Mouse (Mus musculus) retina, postnatal 1 day (tissue): ENCODE data around the gene Spon1.

Source experiments
- DNase-seq: peaks from one replicate; pipeline ENCODE4 v3.0.0-alpha.2; 2012

Gene Spon1

DNA sequence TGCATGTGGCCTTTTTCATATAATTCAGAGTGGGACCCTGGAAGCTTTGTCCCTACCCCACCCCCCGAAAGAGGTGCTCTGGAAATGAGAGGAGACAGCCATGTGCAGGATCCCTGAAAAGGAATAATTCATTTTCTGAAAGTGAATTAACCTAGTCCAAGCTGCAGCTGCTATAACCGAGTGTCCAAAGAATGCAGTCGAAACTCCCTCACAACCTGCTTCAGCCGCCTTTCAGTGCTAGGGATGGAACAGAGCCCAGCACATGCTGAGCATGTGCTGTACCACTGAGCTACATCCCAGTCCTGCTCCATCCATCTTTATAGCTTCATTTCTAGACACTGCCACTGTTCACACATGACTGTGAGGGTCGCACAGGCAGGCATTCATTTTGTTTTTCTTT, 79.4 kb downstream of the Spon1 start:
- no peak for DNase-seq

DNA sequence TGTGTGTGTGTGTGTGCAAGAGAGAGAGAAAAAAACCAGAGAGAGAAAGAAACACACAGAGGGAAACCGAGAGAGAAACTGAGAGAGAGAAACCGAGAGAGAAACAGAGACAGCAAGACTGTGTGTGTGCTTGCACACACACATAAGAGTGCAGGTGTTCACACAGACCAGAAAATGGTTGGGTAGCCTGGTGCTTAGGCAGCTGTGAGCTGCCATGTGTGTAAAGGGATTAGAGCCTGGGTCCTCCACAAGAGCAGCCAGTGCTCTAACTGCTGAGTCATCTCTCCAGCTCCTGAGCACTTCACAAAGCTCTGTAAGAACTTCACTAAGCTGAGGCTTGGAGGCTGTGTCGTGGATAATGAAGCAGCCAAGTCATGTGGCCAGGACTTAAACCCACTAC, 80.8 kb downstream of the Spon1 start:
- DNase-seq: peak; percentile 46

DNA sequence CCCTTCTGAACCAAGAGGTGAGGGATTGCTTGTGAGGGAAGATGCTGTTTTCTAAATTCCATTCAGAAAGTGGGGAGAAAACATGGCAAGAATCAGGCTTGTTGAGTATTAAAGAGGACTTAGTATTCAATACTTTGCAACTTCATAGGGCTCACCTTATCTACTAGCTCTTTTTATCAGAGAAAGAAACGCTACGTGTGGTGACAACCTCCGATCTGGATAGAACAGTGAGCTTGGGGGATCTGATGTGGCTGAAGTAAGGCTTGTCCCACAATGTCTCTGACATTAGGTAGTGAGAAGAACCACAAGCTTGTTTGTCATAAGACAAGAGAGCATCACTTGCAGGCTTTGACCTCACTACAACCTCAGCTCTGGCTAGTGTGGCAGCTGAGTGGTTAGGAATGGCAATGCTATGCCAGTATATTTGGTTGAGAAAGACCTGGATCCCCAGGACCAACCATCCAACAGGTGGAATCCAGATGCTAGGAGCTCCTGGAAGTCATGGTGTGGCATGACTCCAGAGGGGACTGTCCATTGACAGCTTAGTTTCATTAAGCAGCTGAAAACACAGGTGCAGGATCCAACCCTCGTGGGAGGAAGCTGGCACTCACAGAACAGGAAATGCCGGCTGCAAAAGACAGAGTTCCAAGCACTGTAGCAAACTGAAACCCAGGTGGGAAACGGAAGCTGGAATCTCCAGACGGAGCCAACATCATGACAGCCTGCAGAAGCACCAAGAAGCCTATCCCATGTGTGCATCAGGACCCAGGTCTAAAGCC, 81.4 kb downstream of the Spon1 start:
- no peak for DNase-seq

DNA sequence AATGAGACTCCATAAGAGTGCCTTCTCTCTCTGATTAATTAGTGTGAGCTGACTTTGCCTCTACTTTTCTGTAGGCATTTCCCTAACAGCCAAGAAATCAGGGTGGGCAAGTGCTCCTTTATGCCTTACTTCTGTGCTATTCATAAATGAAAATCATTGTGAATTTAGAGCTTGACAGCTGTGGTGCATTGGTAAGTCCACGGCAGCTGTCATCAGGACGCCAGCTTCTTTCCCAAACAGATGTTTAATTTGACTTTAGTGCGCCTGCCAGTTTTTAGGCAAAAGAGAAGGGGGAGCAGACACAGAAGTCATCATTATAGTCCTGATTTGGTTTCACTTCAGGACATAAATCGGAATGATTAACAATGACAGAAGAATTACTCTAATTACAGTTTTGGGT, 84.6 kb downstream of the Spon1 start:
- DNase-seq: no peak

DNA sequence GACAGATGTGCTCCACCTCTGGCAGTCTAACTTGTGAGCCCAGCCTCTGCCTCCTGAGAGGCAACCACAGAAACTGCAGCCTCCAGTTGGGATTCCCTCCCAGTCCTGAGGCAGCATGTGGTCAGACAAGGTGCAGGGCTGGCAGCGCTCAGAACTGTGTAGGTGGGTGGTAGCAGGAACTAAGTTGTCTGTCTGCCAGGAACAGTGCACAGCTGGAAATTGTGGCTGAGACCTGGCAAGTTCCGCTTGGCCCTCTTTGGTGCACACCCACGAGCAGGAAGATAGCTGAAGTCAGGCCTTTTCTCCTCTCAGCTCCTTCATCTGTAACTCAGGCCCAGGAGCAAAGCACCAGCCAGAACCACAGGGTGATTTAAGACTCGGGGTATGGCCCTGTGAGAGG, 89.6 kb downstream of the Spon1 start:
- no peak for DNase-seq

DNA sequence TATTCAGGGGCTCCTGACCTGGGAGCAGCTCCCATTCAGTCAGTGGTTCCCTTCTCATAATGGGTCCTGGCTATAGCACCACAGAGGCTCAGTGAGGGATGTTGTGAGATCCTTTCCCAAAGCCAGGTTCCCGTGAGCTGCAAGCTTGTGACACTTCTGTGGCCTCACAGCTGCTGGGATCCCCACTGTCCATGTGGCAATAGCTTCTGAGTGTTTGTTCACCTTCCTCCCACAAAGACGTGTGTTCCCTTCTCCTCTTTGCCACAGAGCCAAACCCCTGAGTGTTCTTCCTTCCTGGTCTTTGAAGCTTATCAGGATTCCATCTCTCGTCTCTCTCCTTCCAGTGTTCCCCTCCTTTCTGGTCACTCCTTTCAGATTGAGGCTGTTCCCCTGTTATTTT, 90.3 kb downstream of the Spon1 start:
- DNase-seq: no peak

DNA sequence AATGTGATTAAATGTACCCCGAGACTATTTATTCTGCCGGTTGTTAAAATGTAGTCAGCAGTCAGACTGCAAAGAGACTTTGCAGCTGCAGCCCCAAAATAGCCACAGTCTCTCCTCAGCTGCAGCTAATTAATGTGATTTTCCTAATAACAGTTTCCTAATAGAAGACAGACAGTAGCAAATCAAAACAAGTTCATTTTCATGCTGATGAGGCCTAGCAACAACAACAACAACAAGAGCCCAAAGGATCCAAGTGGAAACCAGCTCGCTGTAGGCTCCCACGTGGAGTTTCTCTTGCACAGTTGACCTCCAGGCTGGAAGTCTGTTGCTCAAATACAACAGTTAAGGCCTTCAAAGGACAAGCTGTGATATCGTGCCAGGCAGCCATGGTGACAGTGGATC, 93.7 kb downstream of the Spon1 start:
- DNase-seq: no peak

DNA sequence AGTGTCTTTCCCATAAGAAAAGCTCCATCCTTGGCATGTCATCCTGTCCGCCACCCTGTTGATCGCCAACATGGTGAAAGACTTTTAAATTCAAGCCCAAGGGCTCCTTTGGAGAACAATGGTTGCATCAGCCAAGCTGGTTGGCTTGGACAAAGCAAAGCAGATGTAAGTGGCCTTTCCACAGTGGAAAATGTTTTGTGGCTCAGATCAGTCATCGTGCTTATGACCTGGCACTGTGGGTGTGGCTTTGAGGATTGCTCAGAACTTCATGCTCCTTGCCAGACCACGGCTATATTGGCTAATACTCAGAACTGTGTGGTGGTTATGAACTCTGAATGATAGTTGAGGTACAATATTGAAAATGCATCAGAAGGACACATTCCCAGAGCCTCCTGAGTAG, 96.2 kb downstream of the Spon1 start:
- DNase-seq: no peak

DNA sequence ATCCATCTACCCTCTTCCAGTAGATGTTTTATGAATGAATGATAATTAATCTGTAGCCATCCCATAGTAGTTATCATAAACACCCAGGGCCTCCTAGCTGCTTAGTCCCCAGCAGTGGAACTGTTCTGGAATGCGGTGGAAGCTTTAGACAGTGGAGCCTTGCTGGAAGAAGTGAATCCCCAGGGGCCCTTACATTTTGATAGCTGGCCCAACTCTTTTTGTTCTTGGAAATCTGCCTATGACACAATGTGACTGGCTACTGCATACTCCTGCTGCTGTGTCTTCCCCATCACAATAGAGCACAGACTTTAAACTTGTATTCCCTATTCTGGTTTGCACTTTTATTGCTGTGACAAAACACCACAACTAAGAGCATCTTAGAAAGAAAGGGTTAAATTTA, 107.0 kb downstream of the Spon1 start:
- no peak for DNase-seq

DNA sequence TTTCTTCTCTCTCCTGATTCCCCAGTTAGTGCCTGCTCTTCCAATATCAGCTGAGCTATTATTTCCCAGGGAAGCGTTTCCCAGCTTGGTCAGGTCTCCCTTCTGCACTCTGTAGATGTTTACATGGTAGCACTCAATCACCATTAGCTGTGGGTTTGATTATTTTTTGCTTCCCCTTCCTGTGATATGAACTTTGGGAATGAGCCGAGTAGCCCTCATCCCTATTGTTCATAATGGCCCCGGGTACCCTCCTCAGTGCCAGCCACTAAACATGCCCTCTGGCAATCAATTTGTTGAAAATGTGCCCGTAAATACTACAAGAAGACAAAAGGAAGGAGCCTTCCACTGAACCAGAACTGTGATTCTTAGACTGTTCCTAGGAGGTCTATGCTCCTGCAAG, 111.7 kb downstream of the Spon1 start:
- no peak for DNase-seq

DNA sequence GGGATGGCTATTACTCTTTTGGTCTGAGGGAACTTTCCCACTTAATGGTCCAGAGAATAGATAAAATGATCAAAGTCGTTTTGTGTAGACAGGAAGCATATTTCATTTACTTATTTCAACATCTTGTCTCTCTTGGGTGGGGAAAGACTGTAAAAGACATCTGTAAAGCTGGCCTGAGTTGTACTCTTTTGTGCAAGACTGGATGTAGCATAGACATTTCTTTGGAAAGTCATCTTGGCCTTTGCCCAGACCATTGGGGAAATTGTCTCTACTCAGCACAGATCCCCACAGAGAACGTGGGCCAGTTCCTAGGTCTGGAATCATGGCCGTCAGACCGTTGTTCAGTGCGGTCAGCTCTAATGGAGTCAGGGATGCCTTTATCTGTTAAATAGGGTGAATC, 112.1 kb downstream of the Spon1 start:
- no peak for DNase-seq

DNA sequence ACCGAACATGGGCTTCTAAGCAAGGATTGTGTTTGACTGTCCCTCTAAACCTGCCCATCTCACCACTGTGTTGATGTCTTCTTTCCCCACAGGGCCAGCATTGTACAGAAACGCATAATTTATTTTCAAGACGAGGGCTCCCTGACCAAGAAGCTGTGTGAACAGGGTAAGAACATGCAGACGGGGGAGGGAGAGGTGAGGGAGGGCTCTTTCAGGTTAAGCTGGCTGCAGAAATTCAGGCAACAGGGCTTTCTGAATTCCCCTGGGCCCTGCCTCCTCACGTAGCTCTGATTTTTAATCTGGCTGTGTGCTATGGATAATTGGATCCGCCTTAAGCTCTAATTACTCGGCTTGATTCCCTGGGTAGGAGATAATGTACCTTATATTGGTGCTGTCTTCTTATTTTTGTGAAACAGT, 113.3 kb downstream of the Spon1 start:
- DNase-seq: peak; percentile 49

DNA sequence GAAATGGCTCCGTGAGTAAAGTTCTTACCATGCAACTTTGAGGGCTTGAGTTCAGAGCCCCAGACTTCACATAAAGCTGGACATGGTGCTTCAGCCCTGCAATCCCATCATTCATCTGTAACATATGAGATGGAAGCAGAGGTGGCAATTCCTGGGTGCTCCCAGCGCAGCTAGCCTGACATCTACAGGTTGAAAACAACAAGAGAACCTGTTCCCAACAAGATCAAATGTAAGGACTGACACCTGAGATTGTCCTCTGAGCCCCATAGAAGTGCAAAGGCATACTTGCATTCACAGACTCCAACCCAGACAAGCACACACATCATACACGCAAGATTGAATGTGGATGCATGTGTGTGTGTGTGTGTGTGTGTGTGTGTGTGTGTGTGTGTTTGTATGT, 114.2 kb downstream of the Spon1 start:
- no peak for DNase-seq

DNA sequence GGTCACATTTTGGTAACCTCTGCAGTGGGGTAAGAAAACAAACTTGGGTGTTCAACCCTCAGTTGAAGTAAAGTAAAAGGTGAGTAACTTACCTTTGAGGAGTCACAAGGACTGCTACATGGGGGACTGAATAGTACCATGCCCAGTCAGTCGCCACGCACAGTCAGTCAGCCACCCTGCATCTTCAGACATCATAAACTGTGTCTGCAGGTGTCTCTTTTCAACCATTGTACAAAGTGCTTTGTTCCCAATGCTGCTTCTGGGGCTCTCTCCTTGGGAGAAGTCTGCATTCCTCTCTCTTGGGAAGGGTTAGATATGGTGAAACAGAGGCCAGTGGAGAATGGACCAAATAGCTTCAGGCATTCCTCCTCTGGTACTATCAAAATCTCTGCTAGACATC, 125.0 kb downstream of the Spon1 start:
- no peak for DNase-seq

DNA sequence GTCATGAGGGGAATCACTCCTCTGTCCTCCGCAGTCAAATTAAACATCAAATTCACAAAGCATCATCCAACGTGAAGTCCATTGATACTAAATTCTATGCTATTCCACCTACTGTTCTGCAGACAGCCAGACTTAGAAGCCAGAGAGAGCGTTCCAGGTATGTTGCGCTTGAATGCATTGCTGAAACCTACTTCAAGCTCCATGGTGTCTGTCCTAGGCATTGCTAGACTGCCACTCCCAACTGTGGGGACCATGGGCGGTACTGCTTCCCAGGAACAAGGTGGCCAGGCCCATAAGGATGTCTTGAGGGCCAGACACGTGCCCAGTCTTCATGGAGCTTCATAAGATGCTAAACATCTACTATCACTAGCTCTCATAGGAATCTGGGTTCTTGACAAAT, 125.7 kb downstream of the Spon1 start:
- no peak for DNase-seq

DNA sequence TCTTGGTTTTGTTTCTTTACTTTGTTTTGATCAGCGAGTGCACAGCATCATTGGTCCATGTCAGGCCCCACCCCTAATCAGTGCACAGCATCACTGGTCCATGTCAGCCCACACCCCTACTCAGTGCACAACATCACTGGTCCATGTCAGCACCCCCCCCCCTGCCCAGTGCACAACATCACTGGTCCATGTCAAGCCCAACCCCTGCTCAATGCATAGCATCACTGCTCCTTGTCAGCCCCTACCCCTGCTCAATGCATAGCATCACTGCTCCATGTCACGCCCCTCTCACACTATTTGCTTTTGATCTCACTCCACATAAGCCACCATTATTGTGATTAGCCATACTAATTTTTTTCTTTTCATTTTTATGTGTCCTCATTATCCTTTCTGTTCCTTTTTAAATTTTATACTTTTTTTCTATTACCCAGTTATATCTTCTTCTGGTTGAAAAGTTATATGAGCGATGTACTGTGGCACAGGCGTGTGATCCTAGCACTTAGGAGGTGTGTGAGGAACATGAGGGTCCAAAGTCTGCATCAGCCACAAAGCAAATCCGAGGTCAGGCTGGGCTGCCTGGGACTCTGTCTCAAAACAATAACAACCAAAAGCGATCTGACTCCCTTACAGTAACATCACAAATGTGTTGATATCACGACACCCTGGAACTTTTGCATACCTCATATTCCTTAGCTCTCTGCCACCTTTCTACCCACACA, 128.3 kb downstream of the Spon1 start:
- no peak for DNase-seq

DNA sequence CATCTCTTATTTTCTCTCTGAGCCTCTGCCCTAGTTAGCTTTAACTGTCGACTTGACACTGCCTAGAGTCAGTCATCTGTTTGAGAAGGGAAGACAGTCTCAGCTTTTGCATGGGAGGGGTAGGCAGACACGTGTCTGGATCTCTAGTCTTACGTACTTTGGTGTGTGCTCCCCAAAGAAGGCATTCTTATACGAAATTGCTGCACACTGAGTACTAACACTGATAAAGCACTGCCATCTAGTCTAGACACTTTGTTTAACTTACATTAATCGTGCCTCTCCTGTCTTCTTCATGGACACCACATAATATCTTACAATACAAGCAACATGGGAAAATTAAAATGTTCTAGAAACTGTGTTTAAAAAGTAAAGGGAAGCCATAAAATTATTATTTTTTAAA, 129.5 kb downstream of the Spon1 start:
- DNase-seq: no peak

DNA sequence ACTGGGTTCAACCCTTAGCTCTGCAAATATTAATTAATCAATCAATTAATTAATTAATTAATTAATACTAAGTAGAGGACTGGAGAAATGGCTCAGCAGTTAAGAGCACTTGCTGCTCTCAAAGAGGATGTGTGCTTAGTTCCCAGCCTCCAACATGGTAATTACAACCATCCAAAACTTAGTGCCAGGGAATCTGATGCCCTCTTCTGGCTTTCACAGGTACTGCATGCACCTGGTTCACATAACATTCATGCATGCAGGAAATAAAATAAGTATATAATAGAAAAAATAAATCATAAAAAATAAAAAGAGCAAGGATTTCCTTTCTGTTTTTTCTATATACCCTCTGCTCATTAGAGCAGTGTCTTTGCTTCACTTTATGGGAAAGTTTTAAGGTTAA, 132.6 kb downstream of the Spon1 start:
- DNase-seq: no peak

DNA sequence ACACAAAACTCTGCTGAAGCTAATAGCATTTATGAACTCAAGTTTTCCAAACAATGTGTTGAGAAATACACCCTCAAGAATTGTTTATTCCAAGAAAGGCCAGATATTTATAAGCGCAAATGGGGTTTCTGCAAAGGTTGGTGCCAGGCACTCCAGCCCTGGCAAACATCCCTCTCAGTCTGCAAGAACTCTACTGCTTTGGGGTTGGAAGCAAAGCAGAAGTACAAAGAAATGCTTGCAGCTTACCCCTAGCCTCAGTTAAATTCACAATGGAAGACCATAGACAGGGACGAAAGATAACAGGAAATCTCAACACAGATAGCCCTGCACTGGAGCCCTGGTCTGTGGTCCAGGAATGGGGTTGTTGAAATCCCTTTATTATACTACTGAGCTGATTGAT, 135.7 kb downstream of the Spon1 start:
- DNase-seq: no peak

DNA sequence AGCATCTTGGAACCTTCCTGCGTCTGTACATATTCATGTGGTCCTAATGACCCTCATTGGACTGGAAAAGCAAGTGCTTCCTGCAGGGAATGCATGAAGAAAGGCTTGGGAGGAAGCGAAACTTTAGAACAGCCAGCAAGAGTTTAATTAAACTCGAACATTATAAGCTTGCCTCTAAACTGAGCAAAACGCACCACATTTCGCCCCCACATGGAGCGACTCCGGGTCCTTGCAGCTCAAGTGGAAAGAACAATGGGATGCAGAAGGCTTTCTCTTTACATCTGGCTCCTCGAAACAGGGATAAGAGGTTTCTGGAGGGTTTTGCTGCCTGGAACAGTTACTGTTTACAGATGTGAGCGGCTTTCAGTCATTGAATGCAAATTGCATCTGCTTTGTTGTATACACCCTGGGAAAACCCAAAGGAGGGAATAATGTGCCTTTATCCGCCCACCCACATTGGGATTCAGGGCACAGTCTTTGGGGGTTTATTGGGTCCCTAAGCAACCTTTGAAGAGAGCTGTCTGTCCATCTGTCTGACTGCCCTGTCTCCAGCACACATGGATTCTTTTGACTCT, 136.2 kb downstream of the Spon1 start:
- DNase-seq: no peak

DNA sequence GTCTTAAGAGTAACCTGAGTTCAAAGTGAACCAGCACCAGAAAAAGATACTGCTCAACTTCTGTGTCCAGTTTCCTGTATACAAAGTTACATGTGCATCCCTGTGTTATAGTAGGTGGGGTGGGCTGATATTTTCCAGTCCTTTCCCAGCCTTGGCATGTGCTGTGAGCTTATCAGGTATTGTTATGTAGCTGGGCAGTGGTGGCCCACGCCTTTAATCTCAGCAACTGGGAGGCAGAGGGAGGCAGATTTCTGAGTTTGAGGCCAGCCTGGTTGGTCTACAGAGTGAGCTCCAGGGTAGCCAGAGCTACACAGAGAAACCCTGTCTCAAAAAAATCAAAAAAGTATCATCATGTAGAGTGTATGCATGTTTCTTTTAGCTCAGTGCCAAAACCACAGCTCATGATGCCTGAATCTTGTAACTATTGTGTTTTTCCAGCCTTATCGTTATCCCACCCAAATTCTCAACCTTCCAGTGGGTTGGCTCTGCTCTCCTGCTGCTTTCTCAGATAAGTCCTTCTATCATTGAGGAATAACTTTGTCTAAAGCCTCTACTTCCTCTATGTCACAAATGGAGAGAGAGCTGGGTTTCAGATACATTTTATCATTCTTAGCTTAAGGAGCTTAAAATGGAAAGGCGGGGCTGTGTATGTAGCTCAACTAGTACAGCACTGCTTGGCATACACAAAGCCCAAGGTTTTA, 137.5 kb downstream of the Spon1 start:
- DNase-seq: no peak

DNA sequence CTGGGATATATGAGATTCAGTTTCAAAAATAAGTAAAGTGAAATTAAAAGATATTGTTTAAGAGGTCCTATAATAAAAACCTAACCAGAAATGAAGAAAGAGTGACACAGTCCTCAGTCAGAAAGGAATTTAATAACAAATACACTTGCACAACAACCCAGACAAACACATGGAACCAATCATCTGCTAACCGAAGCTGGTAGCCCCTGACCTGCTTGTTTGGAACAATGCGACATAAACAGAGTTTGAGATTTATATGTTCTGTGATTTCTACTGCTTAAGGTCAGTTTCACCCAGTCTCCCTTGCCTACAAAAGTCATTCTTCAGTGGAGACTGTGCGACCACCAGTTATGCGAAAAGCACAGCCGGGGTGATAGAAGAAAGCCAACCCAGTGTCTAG, 138.1 kb downstream of the Spon1 start:
- DNase-seq: no peak

DNA sequence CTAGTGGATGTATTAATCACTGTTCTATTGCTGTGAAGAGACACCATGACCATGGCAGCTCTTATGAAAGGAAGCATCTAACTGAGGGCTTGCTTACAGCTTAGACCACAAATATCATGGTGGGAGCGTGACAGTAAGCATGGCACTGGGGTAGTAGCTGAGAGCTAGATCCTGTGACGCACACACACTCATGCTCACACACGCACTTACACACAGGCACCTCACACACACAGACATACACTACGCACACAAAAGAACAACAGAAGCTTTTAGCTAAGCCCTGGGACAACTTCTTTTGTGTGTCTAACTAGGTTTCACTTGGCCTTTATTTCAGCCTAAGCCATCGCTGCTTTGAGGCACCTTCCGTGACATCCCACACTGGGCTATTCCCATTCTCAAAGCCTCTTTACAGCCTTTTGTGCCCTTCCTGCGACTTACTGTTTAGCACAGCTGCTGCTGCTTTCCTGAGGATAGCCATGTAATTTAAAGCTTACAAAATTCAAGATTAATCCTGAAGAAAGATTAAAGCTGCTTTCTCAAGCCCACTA, 138.6 kb downstream of the Spon1 start:
- DNase-seq: peak; percentile 21
